Mouse (Mus musculus) layer of hippocampus, postnatal 36 days (tissue): ENCODE results near the gene Phldb3. TPM values are rescaled to one million over a fixed set of nuclear protein-coding genes. Genes with fewer than 3 reads are reported as not detected.

Source experiments
- DNase-seq, 2 experiments: peaks; one replicate each; pipeline ENCODE4 v3.0.0; 2022
- total RNA-seq, 2 experiments: library from RNA; stranded (reverse); gene quantifications; 2 replicates each; pipeline ENCODE4 v1.2.3; 2021

Gene Phldb3
- under 1 TPM in 1 of 2 experiments, not detected in 1; 0.30 TPM for total RNA-seq

DNA sequence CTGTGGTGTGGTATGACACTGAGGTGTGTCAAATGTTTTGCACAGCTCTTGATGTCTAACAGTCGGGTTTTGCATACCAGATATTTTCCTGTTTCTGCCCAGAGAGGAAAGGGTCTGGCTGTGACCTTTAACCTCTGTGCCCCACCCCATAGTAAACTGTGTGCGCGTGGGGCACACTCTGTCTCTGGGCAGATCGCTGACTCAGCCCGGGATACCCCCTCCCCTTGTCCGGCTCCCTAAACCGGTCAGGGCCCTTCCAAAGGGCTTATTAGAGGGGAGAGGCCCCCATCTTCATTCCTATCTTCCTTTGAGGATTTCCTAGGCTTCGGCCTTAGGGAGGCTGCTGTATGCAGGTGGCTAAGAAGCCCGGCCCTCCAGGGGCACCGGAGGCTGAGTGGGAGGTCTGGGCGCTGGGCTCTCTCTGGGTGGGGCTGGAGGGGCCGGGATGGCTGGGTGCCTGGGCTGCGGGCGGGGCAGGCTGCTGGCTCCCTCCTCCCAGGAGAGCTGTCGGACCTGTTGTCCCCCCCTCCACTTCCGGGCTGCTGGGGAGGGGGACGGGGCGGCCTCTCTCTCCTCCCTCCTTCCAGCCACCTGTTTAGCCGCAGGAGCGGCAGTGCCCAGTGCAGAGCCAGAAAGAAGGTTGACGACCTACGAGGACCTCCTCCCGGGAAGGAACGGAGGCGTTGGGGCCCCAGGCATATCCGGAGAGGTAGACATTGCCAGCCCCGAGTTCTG, at the start of gene Phldb3:
Gene Phldb3 (plus strand): TSS at position 620 of the 735 bp plus-strand sequence.
- DNase-seq: no peak

DNA sequence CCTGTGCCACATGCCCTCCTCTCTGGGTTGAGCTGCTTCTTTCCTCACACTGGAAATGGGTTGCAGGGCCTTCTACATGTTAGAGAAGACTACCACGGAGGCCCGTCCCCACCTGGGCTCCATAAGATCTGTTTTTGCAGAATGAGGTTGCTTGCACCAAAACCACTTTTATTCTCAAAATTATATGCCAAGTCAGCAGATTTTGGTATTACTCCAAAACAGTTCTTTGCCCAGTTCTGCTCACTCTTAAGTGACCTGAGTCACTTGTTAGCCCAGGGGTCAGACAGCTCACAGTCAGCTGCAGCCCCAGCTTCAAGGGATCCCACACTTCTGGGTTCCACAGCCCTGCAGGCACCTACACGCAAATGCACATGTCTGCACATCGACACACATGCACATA, 49.1 kb upstream of the Phldb3 start:
- no peak for DNase-seq

DNA sequence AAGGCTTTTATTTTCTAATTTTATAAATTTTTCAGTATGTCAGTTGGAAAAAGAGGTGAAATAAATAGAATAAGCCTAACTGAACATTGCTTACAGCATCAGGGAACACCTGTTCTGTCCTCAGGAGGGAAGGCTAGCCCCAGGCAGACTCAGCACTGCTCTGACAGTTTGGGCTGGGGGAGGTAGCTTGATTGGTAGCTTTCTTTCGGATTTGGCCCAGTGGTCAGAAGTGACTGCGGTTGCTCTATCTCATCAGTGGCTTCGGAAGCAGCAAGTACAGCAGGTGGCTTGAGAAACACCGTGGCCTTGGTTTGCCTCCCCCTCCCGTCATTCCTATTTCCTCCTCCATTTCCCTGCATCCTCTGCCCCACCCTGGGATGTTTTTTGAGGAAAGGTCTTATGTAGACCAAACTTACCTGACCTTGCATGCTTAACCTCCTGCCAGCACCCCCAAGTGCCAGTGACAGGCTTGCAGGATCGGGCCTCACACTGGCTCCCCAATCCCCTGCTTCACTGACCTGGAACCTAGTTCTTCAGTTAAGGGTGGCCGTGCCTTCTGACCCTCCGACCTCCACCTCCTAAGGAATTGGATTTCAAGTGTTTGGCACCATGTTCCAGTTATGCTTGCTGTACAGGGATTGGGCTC, 47.2 kb upstream of the Phldb3 start:
- no peak for DNase-seq

DNA sequence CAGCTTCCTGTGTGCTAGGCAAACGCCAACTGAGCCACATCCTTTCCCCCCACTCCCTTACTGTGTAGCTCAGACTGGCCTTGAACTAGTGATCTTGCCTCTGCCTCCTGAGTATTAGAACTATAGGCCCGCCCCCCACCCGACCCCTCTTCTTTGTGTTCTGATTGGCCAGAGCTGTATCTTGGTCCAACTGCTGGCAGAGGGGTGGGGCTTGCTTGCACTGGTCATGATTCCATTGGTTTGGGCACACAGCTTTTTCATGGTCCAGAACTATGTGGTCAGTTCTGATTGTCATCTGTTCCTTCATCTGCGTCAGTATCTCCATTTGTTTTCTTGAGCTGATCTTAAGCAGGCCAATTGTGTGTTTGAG, 46.7 kb upstream of the Phldb3 start:
- no peak for DNase-seq

DNA sequence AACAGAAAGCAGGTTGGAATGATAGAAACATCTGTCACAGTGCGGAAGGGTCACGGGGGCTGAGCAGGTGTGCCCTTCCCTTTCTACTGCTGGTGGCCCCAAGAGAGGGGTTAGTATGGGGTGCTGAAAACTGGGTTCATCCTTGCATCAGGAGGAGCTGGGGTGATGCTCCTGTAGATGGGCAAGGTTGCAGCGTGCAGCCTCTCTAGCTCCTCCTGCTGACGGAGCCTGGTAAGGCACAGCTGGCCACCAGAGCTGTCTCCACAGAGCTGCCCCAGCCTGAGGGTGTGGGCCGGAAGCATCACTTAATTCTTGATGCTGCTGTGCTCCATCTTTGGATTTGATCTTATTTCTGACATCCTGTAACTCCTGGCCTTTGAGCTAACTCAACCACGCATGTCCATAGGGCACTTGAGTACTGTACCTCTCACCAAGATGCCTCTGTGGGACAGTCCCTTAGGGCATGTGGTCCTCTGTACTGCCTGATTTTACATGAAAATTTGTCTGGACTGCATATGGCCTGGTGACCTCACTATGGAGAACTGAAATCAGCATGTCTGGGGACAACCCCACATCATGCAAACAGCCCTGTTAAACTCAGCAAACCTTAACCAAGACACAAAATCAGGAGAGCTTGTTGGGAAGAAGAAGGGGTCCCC, 45.8 kb upstream of the Phldb3 start:
- peak; percentile 55 to 58 for DNase-seq

DNA sequence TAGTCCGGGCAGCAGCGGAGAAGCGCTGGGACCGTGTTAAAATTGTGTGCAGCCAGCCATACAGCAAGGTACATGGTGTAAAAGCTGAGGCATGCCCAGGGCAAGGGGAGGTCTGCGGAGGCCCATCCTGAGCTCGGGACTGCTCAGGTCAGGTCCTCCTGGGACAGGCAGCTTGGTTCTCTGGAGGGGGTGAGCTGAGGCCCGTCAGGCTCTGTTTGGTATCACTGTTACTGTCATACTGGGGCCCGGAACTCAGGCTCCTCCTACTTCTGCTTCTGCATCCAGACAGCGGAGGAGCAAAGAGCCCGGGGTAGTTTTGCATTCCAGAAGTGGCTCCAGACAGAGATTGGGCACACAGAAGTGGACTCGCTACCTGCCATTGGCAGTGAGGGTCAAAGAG, 44.9 kb upstream of the Phldb3 start:
- no peak for DNase-seq

DNA sequence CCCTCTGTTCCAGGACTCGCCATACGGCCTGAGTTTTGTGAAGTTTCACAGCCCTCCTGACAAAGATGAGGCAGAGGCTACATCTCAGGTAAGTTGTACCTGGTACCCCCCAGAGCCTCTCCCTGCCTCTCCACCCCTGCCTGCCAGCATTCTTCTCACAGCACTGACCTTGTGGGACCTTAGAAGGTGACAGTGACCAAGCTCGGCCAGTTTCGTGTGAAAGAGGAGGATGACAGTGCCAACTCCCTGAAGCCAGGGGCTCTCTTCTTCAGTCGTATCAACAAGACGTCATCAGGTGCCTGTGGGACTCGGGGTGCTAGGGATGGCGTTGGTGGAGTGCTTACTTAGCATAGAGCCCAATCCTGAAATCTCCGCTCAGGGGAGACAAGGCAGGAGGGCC, 44.4 kb upstream of the Phldb3 start:
- no peak for DNase-seq

DNA sequence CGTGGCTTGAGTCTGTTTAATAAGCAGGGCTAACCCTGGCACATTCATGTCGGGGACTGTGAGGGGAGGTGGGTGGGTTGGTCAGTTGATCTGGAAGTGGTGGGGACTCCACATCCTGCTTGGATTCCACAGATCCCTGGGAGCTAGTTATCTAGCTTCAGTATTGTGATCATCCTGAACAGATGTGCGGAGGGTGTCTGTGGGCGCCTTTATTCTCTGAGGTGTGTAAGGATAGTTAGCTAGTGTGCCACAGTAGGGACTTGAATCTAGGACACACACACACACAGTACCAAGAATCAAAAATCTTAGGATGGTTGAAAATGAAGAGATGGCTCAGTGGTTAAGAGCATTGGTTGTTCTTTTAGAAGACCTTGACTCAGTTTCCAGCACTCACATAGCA, 42.1 kb upstream of the Phldb3 start:
- DNase-seq: no peak

DNA sequence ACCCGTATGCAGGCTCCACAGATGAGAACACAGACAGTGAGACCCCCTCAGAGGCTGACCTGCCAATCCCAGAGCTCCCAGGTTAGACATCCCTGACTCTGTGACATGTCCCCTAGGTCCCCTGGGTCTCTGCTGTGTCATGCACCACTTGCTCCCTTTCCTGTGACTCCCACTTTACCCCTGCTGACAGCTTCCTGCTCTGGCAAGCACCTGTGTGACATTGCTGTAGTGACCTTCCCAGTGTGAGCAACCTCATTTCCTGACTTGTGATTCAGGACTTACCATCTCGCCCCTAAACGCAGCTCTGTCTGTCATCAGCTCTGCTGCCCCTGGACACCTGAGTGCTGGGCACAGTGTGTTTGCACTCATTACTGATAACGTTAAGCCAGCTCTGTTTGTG, 39.5 kb upstream of the Phldb3 start:
- DNase-seq: no peak

DNA sequence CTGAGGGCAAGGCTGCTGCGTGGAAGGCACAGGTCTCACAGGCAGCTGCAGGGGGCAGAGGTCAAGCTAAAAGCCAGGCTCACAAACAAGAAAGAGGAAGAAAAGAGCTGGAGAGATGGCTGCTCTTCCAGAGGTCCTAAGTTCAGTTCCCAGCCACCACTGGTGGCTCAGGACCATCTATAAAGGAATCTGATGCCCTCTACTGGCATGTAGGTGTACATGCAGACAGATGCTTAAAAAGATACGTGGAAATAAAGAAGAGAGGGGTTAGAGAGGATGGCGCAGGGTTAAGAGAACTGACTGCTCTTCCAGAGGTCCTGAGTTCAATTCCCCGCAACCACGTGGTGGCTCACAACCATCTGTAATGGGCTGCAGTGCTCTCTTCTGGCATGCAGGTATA, 38.1 kb upstream of the Phldb3 start:
- no peak for DNase-seq

DNA sequence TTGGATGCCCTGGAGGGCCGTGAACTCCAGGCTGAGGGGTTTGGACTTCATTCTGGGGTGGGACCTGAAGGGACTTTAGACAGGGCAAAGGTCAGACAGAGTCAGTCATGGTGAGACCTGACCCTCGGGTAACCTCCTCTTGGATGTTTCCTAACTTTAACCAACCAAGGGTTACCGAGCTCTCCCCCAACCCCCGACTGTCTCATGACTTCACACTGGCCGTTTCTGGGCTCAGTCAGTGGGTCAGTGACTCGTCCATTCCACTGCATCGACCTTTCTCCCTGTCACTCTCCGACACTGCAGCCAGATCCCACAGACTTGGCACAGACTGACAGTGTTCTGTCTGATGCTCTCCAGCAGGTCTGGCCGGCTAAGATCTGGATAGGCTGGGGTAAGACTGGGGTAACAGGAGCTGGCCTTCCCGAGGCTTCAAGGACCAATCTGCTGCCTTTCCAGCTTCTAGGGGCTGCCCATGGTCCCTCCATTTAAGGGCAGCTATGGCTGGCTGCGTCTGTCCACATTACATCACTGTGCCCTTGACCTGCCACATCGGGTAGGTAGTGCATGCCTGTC, 36.3 kb upstream of the Phldb3 start:
- no peak for DNase-seq

DNA sequence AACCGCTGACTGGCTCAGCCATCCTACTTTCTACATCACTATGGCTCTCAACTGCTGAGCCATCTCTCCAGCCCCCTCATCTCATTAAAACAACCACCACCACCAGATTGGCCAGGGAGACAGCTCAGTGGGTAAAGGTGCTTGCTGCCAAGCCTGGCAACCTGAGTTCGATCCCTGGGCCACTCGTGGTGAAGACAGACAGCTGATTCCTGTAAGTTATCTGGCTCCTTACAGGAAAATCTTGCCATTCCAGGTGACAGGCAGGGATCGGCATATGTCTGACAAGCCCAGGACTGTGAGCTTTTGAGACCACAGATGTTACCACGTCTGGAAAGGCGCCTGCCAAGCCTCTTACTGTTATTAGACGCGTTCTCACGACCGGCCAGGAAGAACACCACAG, 32.8 kb upstream of the Phldb3 start:
- no peak for DNase-seq

DNA sequence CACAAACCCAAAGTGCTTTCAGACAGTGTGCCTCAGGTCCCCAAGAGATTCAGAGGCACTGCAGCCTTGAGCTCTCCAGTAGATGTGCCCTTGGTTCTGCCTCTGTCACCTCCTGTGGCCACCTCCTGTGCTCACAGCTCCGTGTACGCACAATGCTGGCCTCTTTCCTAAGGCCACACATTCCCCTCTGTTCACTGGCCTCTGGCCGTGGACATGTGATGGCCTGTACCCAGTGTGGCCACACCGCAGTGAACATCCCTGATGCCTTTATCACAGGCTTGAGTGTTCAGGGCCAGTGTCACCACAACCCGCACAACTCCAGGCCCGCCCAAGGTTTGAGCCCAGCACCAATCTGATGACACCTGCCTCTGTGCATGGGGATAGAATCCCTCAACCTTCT, 25.7 kb upstream of the Phldb3 start:
- no peak for DNase-seq

DNA sequence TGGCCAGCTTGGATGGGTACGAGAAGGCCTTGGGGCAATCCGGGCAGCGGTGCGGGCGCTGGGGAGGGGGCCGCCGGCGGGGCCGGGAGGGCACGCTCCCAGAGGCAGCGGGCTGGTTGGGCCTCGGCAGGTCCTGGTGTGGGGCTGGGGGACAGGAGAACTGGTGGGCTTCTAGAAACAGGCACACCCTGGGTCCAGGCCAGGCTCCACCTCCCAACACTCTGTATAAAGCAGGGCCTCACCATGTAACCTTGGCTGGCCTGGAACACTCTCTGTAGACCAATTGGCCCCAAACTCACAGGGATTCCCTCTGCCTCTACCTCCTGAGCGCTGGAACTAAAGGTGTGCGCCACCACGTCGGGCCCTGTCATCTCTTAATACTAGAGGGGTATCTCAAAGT, 24.6 kb upstream of the Phldb3 start:
- no peak for DNase-seq

DNA sequence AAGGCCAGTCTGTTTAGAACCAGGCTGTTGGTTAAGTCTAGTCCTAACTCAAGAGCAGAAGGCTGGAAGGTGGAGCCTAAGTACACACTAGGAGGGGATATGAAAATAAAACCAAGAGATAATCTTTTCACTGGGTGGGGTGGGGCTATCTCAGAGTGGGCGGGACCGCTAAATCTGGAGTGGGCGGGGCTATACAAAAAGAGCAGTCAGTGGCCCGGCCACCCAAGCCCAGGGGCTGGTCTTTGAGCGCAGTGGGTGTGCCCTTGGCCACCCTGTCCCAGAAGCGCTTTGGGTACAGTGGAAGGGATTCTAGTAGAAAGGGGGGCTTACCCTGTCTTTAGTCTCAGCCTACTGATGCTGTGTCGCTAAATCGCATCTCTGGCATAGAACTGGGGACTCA, 23.7 kb upstream of the Phldb3 start:
- no peak for DNase-seq

DNA sequence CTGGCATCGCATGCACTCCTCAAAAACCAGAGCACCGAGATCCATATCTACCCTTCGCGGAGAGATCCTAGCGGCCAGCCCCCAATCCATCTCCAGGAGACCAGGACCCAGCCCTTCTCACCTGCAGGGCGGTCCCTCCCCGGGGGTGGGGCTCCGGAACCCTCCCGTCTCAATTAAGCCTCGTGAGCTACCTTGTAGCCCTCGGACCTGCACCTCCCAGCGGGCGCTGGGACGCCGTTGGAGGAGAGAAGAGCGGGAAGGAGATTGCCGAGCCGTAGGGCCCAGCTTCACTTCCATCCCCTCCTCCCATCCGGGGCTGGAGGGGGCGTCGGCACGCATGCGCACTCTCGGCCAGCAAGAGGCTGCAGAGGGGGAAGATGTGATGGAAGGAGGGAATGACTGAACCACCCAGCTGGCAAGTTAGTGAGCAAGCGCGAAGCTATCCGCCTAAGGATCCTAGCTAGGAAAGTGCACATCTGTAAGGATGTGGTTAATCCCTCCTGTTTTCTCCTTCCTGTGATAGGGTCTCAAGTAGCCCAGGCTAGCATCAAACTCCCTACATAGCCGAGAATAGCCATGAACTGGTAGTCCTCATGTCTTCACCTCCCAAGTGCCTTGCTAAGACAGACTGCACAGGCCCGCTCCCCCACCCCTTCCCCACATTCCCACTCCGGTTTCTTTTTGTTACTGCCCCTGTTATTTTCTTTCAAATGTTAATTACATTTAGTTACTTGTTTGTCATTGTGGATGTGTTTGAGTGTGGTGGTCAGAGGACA, 23.0 kb upstream of the Phldb3 start, which contains the start of the genes Ethe1 and Zfp575:
Gene Ethe1 (plus strand): TSS at position 214 of the 776 bp plus-strand sequence.
Gene Zfp575 (minus strand): TSS at position 312 of the 776 bp plus-strand sequence.
- DNase-seq: peak; percentile 82 to 83

DNA sequence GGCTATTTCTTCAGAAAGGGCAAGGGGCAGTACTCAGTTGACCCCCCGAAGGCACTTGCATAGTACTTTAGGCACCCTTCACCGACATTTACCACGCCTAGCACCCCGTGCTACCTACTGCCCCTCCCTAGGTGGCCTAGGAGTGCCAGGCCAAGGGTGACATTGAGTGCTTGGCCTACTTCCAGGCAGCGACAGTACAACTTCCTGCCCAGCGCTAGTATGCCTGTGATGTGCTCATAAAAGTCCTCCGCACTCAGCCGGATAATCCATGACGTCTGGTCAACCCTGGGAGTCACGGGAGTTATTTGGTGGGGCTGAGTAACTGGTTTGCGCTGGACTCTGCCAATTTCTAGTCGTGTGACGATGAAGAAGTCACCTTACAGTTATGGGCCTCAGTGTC, 22.2 kb upstream of the Phldb3 start:
- DNase-seq: no peak

DNA sequence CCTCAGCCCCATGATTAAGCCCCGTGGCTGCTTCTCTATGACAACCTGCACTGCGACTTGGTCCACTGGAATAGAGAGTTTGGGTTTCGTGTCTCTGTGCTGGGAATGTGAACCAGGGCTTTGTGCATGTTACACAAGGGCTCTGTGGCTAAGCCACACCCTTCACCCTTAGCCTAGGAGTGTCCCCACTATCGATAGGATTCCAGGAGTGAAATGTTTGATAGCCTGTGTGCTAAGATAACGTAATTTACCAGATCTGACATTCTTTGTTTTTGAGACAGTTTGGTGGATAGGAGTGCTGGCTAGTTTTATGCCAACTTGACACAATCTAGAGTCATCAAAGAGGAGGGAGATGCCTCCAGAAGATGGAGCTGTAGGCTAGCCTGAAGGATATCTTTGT, 18.8 kb upstream of the Phldb3 start:
- DNase-seq: no peak

DNA sequence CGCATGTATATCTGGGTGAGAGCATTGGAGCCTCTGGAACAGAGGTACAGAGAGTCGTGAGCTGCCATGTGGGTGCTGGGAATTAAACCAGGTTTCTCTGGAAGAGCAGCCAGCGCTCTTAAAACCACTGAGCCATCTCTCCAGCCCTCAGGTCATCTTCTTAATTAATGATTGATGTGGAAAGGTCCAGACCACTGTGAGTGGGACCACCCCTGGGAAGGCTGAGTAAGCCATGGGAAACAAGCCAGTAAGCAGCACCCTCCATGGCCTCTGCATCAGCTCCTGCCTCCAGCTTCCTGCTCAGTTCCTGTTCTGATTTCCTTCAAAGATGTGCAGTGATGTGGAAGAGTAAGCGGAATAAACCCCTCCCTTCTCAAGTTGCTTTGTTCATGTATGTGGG, 18.4 kb upstream of the Phldb3 start:
- DNase-seq: no peak

DNA sequence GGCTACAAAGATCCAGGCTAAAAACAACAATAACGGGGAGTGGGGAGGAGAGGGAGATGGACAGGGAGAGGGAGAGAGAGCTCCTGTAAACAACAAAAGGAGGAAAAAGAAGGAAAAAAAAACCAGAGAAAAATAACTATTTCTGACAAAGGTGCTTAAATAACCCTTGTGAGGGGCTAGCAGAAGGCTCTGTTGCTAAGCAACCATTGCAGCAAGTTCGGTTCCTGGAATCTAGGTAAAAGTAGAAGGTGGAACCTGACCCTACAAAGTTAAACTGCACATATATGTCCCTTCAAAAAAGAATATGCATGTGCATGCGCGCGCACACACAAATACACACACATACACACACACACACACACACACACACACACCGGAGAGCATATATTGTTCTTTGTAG, 17.8 kb upstream of the Phldb3 start:
- DNase-seq: no peak

DNA sequence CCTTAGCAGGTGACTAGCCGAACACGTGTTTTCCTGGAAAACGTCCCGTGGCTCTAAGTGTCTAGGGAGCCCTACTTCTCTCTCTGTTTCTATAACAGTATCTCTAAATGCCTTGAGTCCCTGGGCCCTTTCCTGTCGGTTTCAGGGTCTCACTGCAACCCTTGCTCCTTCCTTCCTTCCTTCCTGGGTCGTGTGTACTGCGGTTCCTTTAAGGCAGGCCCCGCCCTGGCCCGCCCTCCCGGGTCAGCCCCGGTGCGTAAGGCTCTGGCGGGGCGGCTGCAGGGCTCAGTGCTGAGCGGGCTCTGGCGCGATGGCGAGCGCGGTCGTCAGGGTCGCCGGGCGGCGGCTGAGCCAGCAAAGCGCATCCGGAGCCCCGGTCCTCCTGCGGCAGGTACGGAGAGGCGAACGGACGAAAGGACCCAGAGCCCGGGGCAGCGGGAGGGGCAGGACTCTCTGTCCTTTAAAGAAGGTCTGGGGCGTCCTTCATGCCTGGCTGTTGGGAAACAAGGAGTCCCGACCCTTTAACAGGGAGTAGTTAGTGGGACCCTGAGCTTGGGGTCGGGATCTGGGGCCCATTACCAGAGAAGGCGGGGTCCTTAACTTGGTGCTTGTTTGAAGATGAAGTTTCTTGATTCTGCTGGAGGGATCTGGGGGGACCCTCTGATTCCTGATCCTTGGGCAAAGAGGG, 16.8 kb upstream of the Phldb3 start:
- peak; percentile 54 to 69 for DNase-seq

DNA sequence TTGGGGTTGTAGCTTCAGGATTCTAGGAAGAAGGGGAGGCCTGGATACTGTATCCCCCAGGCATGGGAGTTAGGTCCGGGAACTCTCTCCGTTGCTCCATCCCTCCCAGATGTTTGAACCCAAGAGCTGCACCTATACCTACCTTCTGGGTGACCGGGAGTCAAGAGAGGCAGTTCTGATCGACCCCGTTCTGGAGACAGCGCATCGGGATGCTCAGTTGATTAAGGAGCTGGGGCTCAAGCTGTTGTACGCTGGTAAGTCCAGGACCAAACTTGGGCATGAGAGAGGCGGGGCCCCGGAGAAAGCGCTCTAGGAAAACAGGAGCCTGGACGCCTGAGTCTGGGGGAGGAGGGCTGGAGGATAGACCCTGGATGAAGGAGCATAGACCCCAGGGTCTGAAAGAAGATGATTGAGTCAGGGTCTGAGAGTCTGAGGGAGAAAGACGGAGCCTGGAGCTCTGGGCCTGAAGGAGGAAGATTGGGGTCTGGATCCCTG, 16.2 kb upstream of the Phldb3 start:
- DNase-seq: no peak
